Mouse (Mus musculus) lung, adult 2 months (tissue): ENCODE measurements around the gene Limch1.

Experiments used
- CTCF ChIP-seq: fragments of 200-500 bp; IDR thresholded peaks from 2 replicates; pipeline ENCODE4 v1.5.1; 2011; ENCODE audit warnings: mild to moderate bottlenecking, low read length, control low read depth; ENCODE audit not compliant: insufficient read depth
- POLR2A ChIP-seq: fragments of 200-500 bp; IDR thresholded peaks from 2 replicates; pipeline ENCODE4 v1.6.1; 2011; ENCODE audit warnings: low read depth, mild to moderate bottlenecking, control low read depth, low read length, borderline replicate concordance; ENCODE audit errors: extremely low read depth

DNA sequence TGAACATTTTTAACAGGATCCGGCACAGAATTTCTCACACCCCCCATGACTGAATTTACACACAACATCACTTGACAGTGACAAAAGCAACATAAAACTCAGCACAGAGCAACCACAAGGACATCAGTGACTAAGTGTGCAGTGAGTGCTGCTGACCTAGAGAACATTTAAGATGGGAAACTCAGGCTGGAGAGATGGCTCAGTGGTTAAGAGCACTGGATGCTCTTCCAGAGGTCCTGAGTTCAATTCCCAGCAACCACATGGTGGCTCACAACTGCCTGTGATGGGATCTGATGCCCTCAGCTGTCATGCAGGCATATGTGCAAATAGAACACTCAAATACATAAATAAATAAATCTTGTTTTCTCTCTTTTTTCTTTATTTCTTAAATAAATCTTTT, 12.1 kb upstream of the Limch1 start:
- TF ChIP-seq CTCF (no peak), POLR2A (no peak)
